Mouse (Mus musculus) CD4-positive naive resting alpha-beta T cell, adult 57 days (primary cell): Measurements from ENCODE around the gene Qdpr. TPM values are rescaled to one million over a fixed set of nuclear protein-coding genes. Genes with fewer than 3 reads are reported as not detected.

Experiments
- total RNA-seq: library from RNA; stranded (reverse); gene quantifications from one replicate; pipeline ENCODE4 v1.2.4, GENCODE M21; 2023

Qdpr gene
- 46.4 TPM for total RNA-seq

GRCm38 (mm10) chr5:45449831-45450716, at the start of gene Qdpr:
TSS of gene Qdpr (minus strand) at chr5:45450236.

GRCm38 (mm10) chr5:45493191-45494092, 43.4 kb upstream of the Qdpr start, which contains the start of gene Lap3:
TSS of gene Lap3 (plus strand) at chr5:45493374.

GRCm38 (mm10) chr5:45453451-45453850, 3.4 kb upstream of the Qdpr start, which contains the start of gene Clrn2:
TSS of gene Clrn2 (plus strand) at chr5:45453751.

Other genes starting within 250 kb of the Qdpr start
- gene Clrn2, start 3.5 kb upstream of the Qdpr start, total RNA-seq: not detected
- 24.1 TPM for gene Lap3, start 43.1 kb upstream of the Qdpr start, total RNA-seq
- 85.2 TPM for gene Med28, start 70.0 kb upstream of the Qdpr start, total RNA-seq
- gene Fam184b, start 189.4 kb upstream of the Qdpr start, total RNA-seq: 0.21 TPM
- 0.86 TPM for gene Ncapg, start 219.7 kb upstream of the Qdpr start, total RNA-seq